Mouse (Mus musculus) cerebellum, adult 2 months (tissue): Measurements from ENCODE around the gene Gm10642.

Source experiments
- CTCF ChIP-seq: fragments of 200-500 bp; IDR thresholded peaks from 2 replicates; pipeline ENCODE4 v1.5.1; 2011; ENCODE audit warnings: low read depth, mild to moderate bottlenecking, control low read depth, low read length, moderate library complexity, borderline replicate concordance; ENCODE audit not compliant: insufficient read depth
- POLR2A ChIP-seq: fragments of 200-500 bp; IDR thresholded peaks from 2 replicates; pipeline ENCODE4 v1.6.1; 2011; ENCODE audit warnings: low read length, control low read depth, borderline replicate concordance; ENCODE audit not compliant: insufficient read depth

GRCm38 (mm10) chr9:70658266-70658665 is 2.2 kb downstream of the Gm10642 start:
- TF ChIP-seq CTCF (no peak), POLR2A (no peak)
